Mouse (Mus musculus) CH12.LX (cell line): ENCODE measurements around the gene Fbxo44. TPM values are rescaled to one million over a fixed set of nuclear protein-coding genes. Genes with fewer than 3 reads are reported as not detected.
A peak's percentile ranks its signal among the peaks of the same experiment; 100 is the strongest.

Experiments used
- DNase-seq: peaks from one replicate; pipeline ENCODE4 v3.0.0-alpha.2; 2013; ENCODE audit errors: extremely low read depth
- H3K27ac ChIP-seq: 2 replicates; pipeline ENCODE4 v1.5.1; 2012; ENCODE audit warnings: low read depth, mild to moderate bottlenecking, control low read depth, moderate library complexity; ENCODE audit not compliant: insufficient read depth
- H3K27me3 ChIP-seq: replicated peaks from 2 replicates; pipeline ENCODE3; 2012; ENCODE audit warnings: inconsistent platforms
- H3K36me3 ChIP-seq, 2 experiments: replicated peaks in 1 of 2; 2 replicates each; pipeline versions ENCODE3 to v1.6.1; 2012; ENCODE audit warnings: inconsistent platforms in 1 of 2, low read length in 1 of 2, mild to moderate bottlenecking in 1 of 2, mixed read lengths in 1 of 2, moderate library complexity in 1 of 2; ENCODE audit not compliant: control insufficient read depth in 1 of 2, insufficient read depth in 1 of 2
- H3K4me1 ChIP-seq, 2 experiments: 2 replicates each; pipeline ENCODE4 v1.6.1; 2012; ENCODE audit warnings: inconsistent platforms in 1 of 2, moderate library complexity in 1 of 2; ENCODE audit not compliant: insufficient read depth in 2 of 2, control insufficient read depth in 1 of 2
- H3K4me2 ChIP-seq: 2 replicates; pipeline ENCODE4 v1.6.1; 2012; ENCODE audit warnings: low read depth, mild to moderate bottlenecking, control low read depth; ENCODE audit not compliant: poor library complexity, insufficient read depth, severe bottlenecking
- H3K4me3 ChIP-seq, 3 experiments: fragments of 150-350 bp in 1 of 3; sonication (generic) in 1 of 3; replicated peaks in 1 of 3; 2 replicates each; pipeline versions ENCODE3 to v1.5.1; 2011 to 2012; ENCODE audit warnings: low read depth in 2 of 3, low read length in 2 of 3, mild to moderate bottlenecking in 2 of 3, moderate library complexity in 2 of 3, control low read depth in 1 of 3, improper control_type of control experiment in 1 of 3, inconsistent platforms in 1 of 3, mixed read lengths in 1 of 3; ENCODE audit not compliant: poor library complexity in 1 of 3
- H3K79me2 ChIP-seq: replicated peaks from 2 replicates; pipeline ENCODE4 v1.6.1; 2012; ENCODE audit warnings: mild to moderate bottlenecking, moderate library complexity; ENCODE audit not compliant: control insufficient read depth, poor library complexity, insufficient read depth, severe bottlenecking; ENCODE audit errors: extremely low read depth
- H3K9ac ChIP-seq: 2 replicates; pipeline ENCODE4 v1.6.1; 2012; ENCODE audit warnings: low read depth, mild to moderate bottlenecking, control low read depth, moderate library complexity; ENCODE audit not compliant: insufficient read depth
- H3K9me3 ChIP-seq: replicated peaks from 2 replicates; pipeline ENCODE3; 2012; ENCODE audit warnings: low read length, inconsistent platforms, mixed read lengths
- BHLHE40 ChIP-seq: IDR thresholded peaks from 2 replicates; pipeline ENCODE4 v1.6.1; 2011; ENCODE audit warnings: mild to moderate bottlenecking, low read depth, low read length, improper control_type of control experiment
- CHD2 ChIP-seq: IDR thresholded peaks from 2 replicates; pipeline ENCODE4 v1.6.1; 2011; ENCODE audit warnings: low read length, improper control_type of control experiment
- CTCF ChIP-seq, 2 experiments: IDR thresholded peaks in 1 of 2; conservative IDR thresholded peaks in 1 of 2; 2 replicates each; pipeline ENCODE4 v1.5.1; 2011 to 2012; ENCODE audit warnings: low read depth in 2 of 2, low read length in 2 of 2, improper control_type of control experiment in 1 of 2, inconsistent platforms in 1 of 2, mild to moderate bottlenecking in 1 of 2, moderate library complexity in 1 of 2
- E2F4 ChIP-seq: IDR thresholded peaks from 2 replicates; pipeline ENCODE4 v1.6.1; 2011; ENCODE audit warnings: low read depth, low read length, improper control_type of control experiment; ENCODE audit not compliant: insufficient replicate concordance
- ELF1 ChIP-seq: IDR thresholded peaks from 2 replicates; pipeline ENCODE4 v1.6.1; 2014; ENCODE audit warnings: low read depth, mild to moderate bottlenecking, inconsistent platforms, low read length, improper control_type of control experiment
- EP300 ChIP-seq: IDR thresholded peaks from 2 replicates; pipeline ENCODE4 v1.6.1; 2011; ENCODE audit warnings: low read length, improper control_type of control experiment
- ETS1 ChIP-seq: conservative IDR thresholded peaks from 2 replicates; pipeline ENCODE4 v1.6.1; 2012; ENCODE audit warnings: low read depth, mild to moderate bottlenecking, inconsistent platforms, low read length, improper control_type of control experiment, moderate library complexity
- HCFC1 ChIP-seq: IDR thresholded peaks from 2 replicates; pipeline ENCODE4 v1.6.1; 2012; ENCODE audit warnings: low read depth, mild to moderate bottlenecking, inconsistent platforms, low read length, improper control_type of control experiment
- KAT2A ChIP-seq: IDR thresholded peaks from 2 replicates; pipeline ENCODE4 v1.6.1; 2012; ENCODE audit warnings: low read length, improper control_type of control experiment, inconsistent platforms; ENCODE audit not compliant: insufficient replicate concordance
- MAZ ChIP-seq: IDR thresholded peaks from 2 replicates; pipeline ENCODE4 v1.6.1; 2012; ENCODE audit warnings: low read depth, mild to moderate bottlenecking, inconsistent platforms, low read length, improper control_type of control experiment, moderate library complexity
- MXI1 ChIP-seq: IDR thresholded peaks from 2 replicates; pipeline ENCODE4 v1.6.1; 2011; ENCODE audit warnings: mild to moderate bottlenecking, low read depth, low read length, improper control_type of control experiment
- NELFE ChIP-seq: IDR thresholded peaks from 2 replicates; pipeline ENCODE4 v1.6.1; 2011; ENCODE audit warnings: low read depth, low read length, improper control_type of control experiment
- POLR2A ChIP-seq: IDR thresholded peaks from 2 replicates; pipeline ENCODE4 v1.6.1; 2011; ENCODE audit warnings: low read depth, mild to moderate bottlenecking, improper control_type of control experiment, low read length
- RAD21 ChIP-seq: IDR thresholded peaks from 2 replicates; pipeline ENCODE4 v1.6.1; 2011; ENCODE audit warnings: low read depth, mild to moderate bottlenecking, low read length, improper control_type of control experiment, moderate library complexity
- RCOR1 ChIP-seq: conservative IDR thresholded peaks from 2 replicates; pipeline ENCODE4 v1.6.1; 2012; ENCODE audit warnings: low read depth, mild to moderate bottlenecking, inconsistent platforms, low read length, improper control_type of control experiment
- SMC3 ChIP-seq: IDR thresholded peaks from 2 replicates; pipeline ENCODE4 v1.6.1; 2011; ENCODE audit warnings: low read depth, low read length, improper control_type of control experiment
- TBP ChIP-seq: conservative IDR thresholded peaks from 2 replicates; pipeline ENCODE4 v1.6.1; 2011; ENCODE audit warnings: low read depth, low read length, improper control_type of control experiment
- USF1 ChIP-seq: IDR thresholded peaks from 2 replicates; pipeline ENCODE4 v1.6.1; 2014; ENCODE audit warnings: low read depth, mild to moderate bottlenecking, inconsistent platforms, low read length, improper control_type of control experiment
- ZC3H11A ChIP-seq: IDR thresholded peaks from 2 replicates; pipeline ENCODE4 v1.6.1; 2012; ENCODE audit warnings: low read depth, mild to moderate bottlenecking, inconsistent platforms, low read length, improper control_type of control experiment
- ZKSCAN1 ChIP-seq: IDR thresholded peaks from 2 replicates; pipeline ENCODE4 v1.6.1; 2012; ENCODE audit warnings: low read depth, inconsistent platforms, low read length, improper control_type of control experiment, borderline replicate concordance
- ZMIZ1 ChIP-seq: IDR thresholded peaks from 2 replicates; pipeline ENCODE4 v1.6.1; 2012; ENCODE audit warnings: low read depth, mild to moderate bottlenecking, inconsistent platforms, low read length, improper control_type of control experiment
- dilution Hi-C: fragments of 300-500 bp; cut with MboI; formaldehyde crosslinking; loops from 2 replicates; pipeline ENCODE4 v1.14.3; 2020; ENCODE audit warnings: low sequenced_read_pairs; ENCODE audit not compliant: extremely low pct_unique_long_range_greater_than_20kb, extremely low pct_ligation_motif_present
- in situ Hi-C: fragments of 300-500 bp; cut with MboI; formaldehyde crosslinking; loops from 3 replicates; pipeline ENCODE4 v1.14.3; 2019; ENCODE audit warnings: low sequenced_read_pairs, low pct_ligation_motif_present, low pct_unique_long_range_greater_than_20kb, mixed read lengths
- polyA plus RNA-seq: library from polyadenylated mRNA; unstranded; fragments of >175 nt; gene quantifications from 2 replicates; pipeline ENCODE4 v1.2.1, GENCODE M21; 2012; ENCODE audit warnings: low read depth; ENCODE audit not compliant: insufficient read length
- total RNA-seq, 2 experiments: library from RNA; depleted of rRNA; stranded (reverse); fragments of 300-350 nt in 1 of 2; fragments of >200 nt in 1 of 2; gene quantifications; 2 replicates each; pipeline ENCODE4 v1.2.3; 2012 to 2014

Gene Fbxo44
- total and polyA plus RNA-seq, 3 experiments, result 2.1 to 10.6 (median 2.8) TPM

GRCm38 (mm10) chr4:148159544-148160435 is 492 bp downstream of the Fbxo44 start (continued):
- TF ChIP-seq ZKSCAN1, result no peak

GRCm38 (mm10) chr4:148158436-148159348 is 1.6 kb downstream of the Fbxo44 start:
- H3K4me1 ChIP-seq, result peaks cover 5 to 9% of the 10 kb centered on the region in 2 experiments
- no peaks in the 10 kb centered on the region for H3K9me3 ChIP-seq
- no peaks in the 10 kb centered on the region; the same call in 1 of the 2 replicates for H3K79me2 ChIP-seq
- no peak overlapping the region for H3K27ac ChIP-seq
- peak overlapping the region; percentile 57 to 98 (median 62) for H3K4me3 ChIP-seq
- TF ChIP-seq TBP, result no peak
- no peak for TF ChIP-seq MXI1
- no peak for TF ChIP-seq ELF1
- no peak for TF ChIP-seq RAD21
- TF ChIP-seq SMC3, result no peak
- TF ChIP-seq EP300, result no peak
- no peak for TF ChIP-seq RCOR1
- TF ChIP-seq USF1, result no peak
- TF ChIP-seq ETS1, result no peak
- TF ChIP-seq NELFE, result no peak
- TF ChIP-seq ZMIZ1, result no peak
- TF ChIP-seq POLR2A, result no peak
- no peak for TF ChIP-seq MAZ
- DNase-seq, result no peak
- peaks cover 44% of the 10 kb centered on the region for H3K27me3 ChIP-seq
- H3K9ac ChIP-seq, result peak overlapping the region; percentile 79
- in situ Hi-C loops (loop anchor here (10.0 to 25.0 kb wide), 2 partner anchors 204 to 454 kb away; partner anchors contain the start of gene Masp2), dilution Hi-C loops (no loop called here)
- peaks cover 18 to 19% of the 10 kb centered on the region in 2 experiments for H3K36me3 ChIP-seq
- peak overlapping the region; percentile 84 for H3K4me2 ChIP-seq

GRCm38 (mm10) chr4:148154982-148155381 is 5.3 kb downstream of the Fbxo44 start:
- no peak overlapping the region for H3K27ac ChIP-seq
- H3K4me3 ChIP-seq, result no peak overlapping the region
- peak; percentile 28 for DNase-seq
- peaks cover 5 to 14% of the 10 kb centered on the region in 2 experiments for H3K4me1 ChIP-seq
- TF ChIP-seq ZC3H11A (no peak), SMC3 (peak; percentile 24; the same call in 1 of the 2 replicates), BHLHE40 (no peak), HCFC1 (no peak), E2F4 (no peak), POLR2A (no peak), CTCF (conservative IDR thresholded peaks at IDR 0.05 in 1 of 2, IDR thresholded peaks at IDR 0.05 in 1 of 2; ENCODE audit: low read depth in 2 of 2, low read length in 2 of 2) (peak; percentile 42 to 54; a peak in 3 of 4 replicates), KAT2A (no peak), EP300 (no peak), CHD2 (no peak), RAD21 (no peak)
- H3K79me2 ChIP-seq, result no peaks in the 10 kb centered on the region; the same call in 1 of the 2 replicates
- no peaks in the 10 kb centered on the region for H3K9me3 ChIP-seq
- H3K4me2 ChIP-seq, result no peak overlapping the region
- in situ Hi-C loops (loop anchor here (5.0 to 25.0 kb wide), 3 partner anchors 38 to 457 kb away; partner anchors contain the start of gene Masp2), dilution Hi-C loops (no loop called here)
- H3K9ac ChIP-seq, result no peak overlapping the region
- peaks cover 13% of the 10 kb centered on the region for H3K27me3 ChIP-seq
- H3K36me3 ChIP-seq, result peaks cover 18 to 23% of the 10 kb centered on the region in 2 experiments
